Mouse (Mus musculus) urinary bladder, postnatal 14 days (tissue): ENCODE measurements around the gene Fen1.

Source experiments
- DNase-seq: peaks from one replicate; pipeline ENCODE4 v3.0.0; 2021; ENCODE audit warnings: low spot score

Fen1 gene

GRCm38 (mm10) chr19:10203848-10204615 lies at the start of gene Fen1, which contains the start of gene Tmem258:
Gene Fen1, minus strand, starts transcription at chr19:10204169.
Gene Tmem258, plus strand, starts transcription at chr19:10204014.
- DNase-seq: peak; percentile 90

DNA sequence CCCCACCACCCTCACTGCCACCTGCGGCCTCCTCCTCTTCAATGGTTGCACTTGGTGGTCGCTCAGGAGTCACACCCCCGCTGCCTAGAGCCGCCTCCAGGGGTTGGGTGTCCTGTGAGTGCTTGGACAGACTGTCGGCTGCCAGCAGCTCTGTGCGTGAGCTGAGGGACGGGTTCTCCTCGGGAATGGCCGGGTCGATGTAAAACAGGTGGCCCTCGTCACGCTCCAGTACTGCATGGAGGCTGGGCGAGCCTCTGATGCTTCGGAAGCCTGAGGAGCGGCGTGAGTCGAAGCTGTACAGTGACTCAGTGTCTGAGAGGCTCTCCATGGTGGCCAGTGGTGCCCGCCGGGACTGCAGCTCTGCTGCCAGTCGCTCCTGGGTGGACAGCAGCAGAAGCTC lies 44.2 kb upstream of the Fen1 start:
- DNase-seq: no peak

DNA sequence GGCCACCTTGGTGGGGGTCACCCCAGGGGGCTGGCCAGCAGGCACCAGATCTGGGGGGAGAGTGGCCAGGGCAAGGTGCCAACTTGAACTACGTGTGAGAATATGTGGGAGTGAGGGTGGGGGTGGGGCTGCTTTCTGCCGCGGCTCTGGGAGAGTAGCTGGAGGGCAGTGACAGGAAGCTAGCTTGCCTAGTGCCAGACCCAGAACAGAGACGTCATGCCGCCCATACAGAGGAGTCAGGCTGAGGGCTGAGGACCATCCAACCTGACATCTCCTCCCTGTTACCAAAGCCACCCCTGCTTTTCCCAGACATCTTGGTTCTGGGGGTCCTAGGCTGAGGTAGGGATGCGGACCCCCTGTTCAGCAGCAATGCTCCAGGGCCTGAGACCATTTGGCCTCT lies 43.2 kb upstream of the Fen1 start:
- DNase-seq: no peak

DNA sequence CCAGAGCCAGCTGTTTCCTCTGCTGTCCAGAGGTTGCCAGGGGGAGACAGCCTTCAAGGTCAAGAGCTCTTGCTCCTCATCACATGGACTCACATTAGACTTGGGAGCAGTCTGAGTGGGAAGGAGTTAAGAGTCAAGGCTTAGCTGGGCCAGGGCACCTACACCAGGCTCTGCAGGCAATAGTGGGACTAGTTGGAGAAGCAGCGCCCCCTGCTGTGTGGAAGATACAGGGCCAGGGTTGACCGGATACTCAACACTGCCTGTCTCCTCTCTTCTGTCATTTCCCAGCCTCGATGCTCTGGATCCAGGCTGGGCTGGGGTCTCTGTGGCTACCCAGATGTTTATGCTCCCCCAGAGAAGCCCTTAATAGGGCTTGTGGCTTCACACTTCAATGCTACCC lies 40.2 kb upstream of the Fen1 start:
- peak; percentile 64 for DNase-seq

DNA sequence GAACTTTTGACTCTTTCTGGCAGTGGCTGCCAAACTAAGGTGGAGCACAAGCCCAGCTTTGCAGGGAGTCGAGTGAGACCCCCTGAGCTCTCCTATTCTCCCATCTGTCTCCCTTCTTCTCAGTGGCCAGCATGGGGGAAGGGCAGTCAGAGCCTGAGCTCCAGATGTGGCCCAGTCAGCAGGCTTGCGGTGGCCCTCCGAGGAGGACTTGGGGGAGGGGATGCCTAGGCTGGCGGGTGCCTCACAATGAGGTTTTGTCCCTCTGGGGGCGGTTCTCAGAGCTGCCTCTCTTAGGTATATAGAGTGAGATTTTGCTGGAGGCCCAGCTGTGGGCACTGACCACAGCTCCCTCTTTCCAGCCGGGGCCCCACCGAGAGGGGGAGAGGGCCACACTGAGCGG lies 38.9 kb upstream of the Fen1 start:
- DNase-seq: no peak

DNA sequence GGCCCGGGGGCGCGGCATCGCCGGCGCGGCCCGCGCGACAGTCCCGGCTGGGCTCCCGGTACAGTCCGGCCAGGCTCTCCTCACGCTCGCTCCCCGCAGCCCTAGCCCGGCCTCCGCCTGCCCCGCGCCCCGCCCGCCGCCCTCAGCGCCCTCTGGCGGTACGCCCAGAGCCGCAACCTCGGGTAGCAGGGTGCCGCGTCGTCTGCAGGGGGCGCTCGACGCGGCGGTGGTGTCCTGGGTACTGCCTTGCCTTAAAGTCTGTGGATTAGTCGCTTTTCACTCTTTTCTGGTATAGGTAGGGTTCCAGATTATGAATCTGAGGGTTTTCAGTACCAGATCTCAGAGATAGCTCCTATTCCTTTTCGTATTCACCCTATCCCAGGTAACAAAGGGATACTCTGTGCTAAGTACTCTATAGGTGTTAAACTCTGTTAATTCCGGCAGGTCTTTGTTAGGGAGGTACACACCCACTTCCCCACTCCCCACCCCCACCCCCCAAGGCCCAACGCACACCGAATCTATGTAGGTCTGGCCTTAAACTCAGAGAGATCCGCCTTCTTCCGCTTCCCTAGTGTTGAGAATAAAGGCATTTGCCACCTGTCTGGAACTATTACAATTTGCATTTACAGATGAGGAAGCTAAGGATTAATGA lies 36.8 kb upstream of the Fen1 start, which contains the start of gene Myrf:
TSS of gene Myrf (minus strand) at position 95 of the 652 bp plus-strand sequence.
- peak; percentile 80 for DNase-seq

DNA sequence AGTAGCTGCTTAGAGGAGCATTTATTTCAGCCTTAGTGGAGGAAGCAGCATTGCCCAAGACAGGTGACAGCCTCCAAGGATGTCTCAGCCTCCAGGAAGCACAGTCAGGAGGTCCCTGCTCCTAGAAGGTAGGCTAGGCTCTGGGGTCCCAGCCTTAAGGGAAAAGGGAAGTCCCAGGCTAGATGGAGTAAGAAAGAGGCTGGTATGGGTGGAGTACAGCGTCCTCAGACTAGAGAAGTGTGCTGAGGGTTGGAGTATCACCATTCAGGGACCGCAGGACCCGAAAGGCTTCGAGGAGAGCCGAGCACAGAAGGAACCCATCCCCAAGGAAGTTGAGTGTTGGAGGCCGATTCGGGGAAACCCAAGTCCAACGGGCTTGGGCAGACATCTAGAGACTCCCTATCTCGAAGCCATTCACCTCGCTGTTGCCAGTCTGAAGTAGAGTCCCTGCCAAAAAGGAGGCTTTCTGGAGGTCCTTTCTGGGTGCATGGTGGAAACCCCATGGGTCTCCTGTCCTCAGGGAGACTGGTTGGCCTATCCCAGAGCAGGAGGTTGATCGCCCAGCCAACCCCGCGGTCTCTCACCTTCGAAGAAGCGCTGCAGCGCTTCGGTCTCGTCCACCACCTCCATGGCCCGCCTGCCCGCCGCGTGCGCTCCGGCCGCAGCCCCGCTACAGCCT lies 36.1 kb upstream of the Fen1 start:
- no peak for DNase-seq

GRCm38 (mm10) chr19:10239419-10239818 lies 35.5 kb upstream of the Fen1 start:
- no peak for DNase-seq

- peak; percentile 29 for DNase-seq
Measured at GRCm38 (mm10) chr19:10238477-10238876, 34.5 kb upstream of the Fen1 start.

- no peak for DNase-seq
Measured at GRCm38 (mm10) chr19:10235784-10236565, 32.0 kb upstream of the Fen1 start.

GRCm38 (mm10) chr19:10232327-10233017 lies 28.5 kb upstream of the Fen1 start:
- DNase-seq: no peak

- no peak for DNase-seq
Measured at GRCm38 (mm10) chr19:10231871-10232270, 27.9 kb upstream of the Fen1 start.

GRCm38 (mm10) chr19:10231016-10231415 lies 27.0 kb upstream of the Fen1 start:
- DNase-seq: no peak

GRCm38 (mm10) chr19:10225767-10226166 lies 21.8 kb upstream of the Fen1 start:
- DNase-seq: peak; percentile 31

DNA sequence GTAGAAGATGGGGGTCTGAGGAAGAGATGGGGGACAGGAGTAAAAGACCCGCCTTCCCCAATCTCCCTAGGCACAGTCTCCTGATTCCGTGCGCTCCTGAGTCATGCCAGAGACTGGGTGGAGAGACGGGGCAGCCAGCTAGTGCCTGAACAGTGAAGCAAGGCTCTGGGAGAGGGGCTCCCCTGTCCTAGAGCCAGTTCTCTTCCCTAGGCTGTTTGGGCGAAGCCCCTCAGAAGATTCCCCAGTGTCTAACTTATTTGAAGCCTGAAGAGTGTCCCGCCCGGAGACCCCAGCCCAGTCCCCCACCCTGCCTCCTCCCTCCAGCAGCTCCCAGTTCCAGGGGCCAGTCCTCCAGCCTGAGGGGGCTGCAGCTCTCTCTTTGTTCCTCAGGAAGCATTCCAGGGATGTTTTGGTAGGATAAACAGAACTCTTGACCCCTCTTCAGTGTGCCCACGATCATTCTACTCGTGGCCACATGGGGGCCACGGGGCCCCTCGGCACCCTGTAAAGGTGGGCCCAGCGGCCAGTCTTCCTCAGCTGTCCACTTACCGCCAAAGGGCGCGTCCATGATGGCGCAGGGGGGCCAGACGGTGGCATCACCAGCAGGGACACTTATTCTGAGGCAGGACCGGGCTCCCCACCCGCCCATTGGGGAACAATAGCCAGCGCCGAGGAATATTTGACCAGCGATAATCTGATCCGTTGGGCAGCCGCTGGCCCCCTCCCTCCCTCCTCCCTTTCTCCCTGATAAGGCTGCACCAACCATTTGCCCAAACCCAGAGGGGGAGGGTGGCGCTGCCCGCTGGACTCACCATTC lies 20.9 kb upstream of the Fen1 start:
- DNase-seq: no peak

- no peak for DNase-seq
Measured at GRCm38 (mm10) chr19:10223561-10223960, 19.6 kb upstream of the Fen1 start.

- DNase-seq: no peak
Measured at GRCm38 (mm10) chr19:10222656-10223055, 18.7 kb upstream of the Fen1 start.

GRCm38 (mm10) chr19:10221585-10221984 lies 17.6 kb upstream of the Fen1 start:
- DNase-seq: no peak

DNA sequence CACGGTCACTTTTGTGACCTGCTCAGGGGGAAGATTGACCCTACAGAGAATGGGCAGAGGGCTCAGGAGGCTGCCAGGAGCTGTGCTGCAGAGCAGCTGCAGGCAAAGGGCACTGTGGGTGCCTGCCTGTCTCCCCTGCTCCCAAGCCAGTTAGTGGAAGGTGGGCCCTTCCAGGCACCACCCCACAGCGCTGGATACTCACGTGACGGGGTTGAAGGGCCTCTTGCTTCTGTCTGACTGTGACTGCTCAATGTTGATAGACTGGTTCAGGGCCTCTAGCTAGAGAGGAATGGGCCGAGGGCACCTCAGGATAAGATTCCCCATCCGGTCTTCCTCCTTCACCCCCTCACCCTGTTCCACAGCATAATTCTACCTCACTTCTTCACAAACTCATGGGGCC lies 15.6 kb upstream of the Fen1 start:
- no peak for DNase-seq

GRCm38 (mm10) chr19:10219108-10219507 lies 15.1 kb upstream of the Fen1 start:
- peak; percentile 61 for DNase-seq

DNA sequence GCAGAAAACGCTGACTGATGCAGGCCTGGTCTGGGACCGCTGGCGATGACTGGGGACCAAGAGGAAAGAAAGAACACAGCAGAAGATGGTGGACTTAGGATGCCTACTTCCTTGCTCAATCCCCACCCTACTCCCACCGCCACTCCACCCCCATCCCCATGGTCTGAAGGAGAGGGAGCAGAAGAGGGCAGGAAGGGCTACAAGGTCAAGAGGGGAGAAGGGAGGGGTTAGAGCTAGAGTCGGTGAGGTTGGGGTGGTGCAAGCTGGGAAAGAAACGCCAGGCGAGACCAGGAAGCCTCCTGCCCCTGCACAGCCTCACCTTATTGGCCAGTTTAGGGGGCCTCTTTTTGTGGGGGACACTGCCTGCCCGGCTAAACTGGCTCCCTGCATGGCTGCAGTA lies 12.1 kb upstream of the Fen1 start:
- no peak for DNase-seq
